Mouse (Mus musculus) neural tube, embryonic 14.5 days (tissue): ENCODE measurements around the gene Ccdc84. TPM values are rescaled to one million over a fixed set of nuclear protein-coding genes. Genes with fewer than 3 reads are reported as not detected.
"Not testable (repeated sequence)": the region's sequence is repeated elsewhere in the genome, so short reads cannot be mapped to it uniquely, and the experiment has no call there.

Source experiments
- ATAC-seq: fragments of 200-750 bp; cut with Nextera tagmentation; 2 replicates; pipeline ENCODE4 v1.8.0; 2017; ENCODE audit warnings: low read depth, mild to moderate bottlenecking, moderate TSS enrichment, moderate library complexity
- H3K27ac ChIP-seq: fragments of 300-500 bp; sonication (generic); 2 replicates; pipeline ENCODE4 v1.5.1; 2014; ENCODE audit warnings: low read depth, mild to moderate bottlenecking, control low read depth, low read length, moderate library complexity, mixed read lengths
- H3K27me3 ChIP-seq: fragments of 300-500 bp; sonication (generic); 2 replicates; pipeline ENCODE4 v1.6.1; 2014; ENCODE audit warnings: low read length; ENCODE audit not compliant: control insufficient read depth, insufficient read depth
- H3K36me3 ChIP-seq: fragments of 300-500 bp; sonication (generic); 2 replicates; pipeline ENCODE4 v1.6.1; 2014; ENCODE audit warnings: low read length, mixed read lengths; ENCODE audit not compliant: control insufficient read depth, insufficient read depth
- H3K4me1 ChIP-seq: fragments of 300-500 bp; sonication (generic); 2 replicates; pipeline ENCODE4 v1.6.1; 2014; ENCODE audit warnings: low read length; ENCODE audit not compliant: control insufficient read depth, insufficient read depth
- H3K4me2 ChIP-seq: fragments of 300-500 bp; sonication (generic); 2 replicates; pipeline ENCODE4 v1.6.1; 2014; ENCODE audit warnings: mild to moderate bottlenecking, low read depth, low read length, control low read depth
- H3K4me3 ChIP-seq: fragments of 300-500 bp; sonication (generic); 2 replicates; pipeline ENCODE4 v1.5.1; 2014; ENCODE audit warnings: low read depth, low read length, control low read depth, mixed read lengths
- H3K9ac ChIP-seq: fragments of 300-500 bp; sonication (generic); replicated peaks from 2 replicates; pipeline ENCODE4 v1.6.1; 2014; ENCODE audit warnings: low read depth, mild to moderate bottlenecking, control low read depth, low read length, mixed read lengths
- H3K9me3 ChIP-seq: fragments of 300-500 bp; sonication (generic); 2 replicates; pipeline ENCODE4 v1.6.1; 2016; ENCODE audit warnings: low read length; ENCODE audit not compliant: control insufficient read depth
- WGBS: fragments of 180-500 bp; shearing (Covaris S2); extraction: QIAGEN DNeasy Blood & Tissue Kit; methylation state at CpG from one replicate; pipeline ENCODE4 v1.1.7; 2014; 5-methylcytosine and 5-hydroxymethylcytosine counted together
- polyA plus RNA-seq: library from polyadenylated mRNA; unstranded; fragments of >200 nt; fragmentation: Nextera tagmentation; extraction: Ambion mirVana; gene quantifications from 2 replicates; pipeline ENCODE4 v1.2.1, GENCODE M21; 2014

The Ccdc84 gene
- polyA plus RNA-seq, 1 experiment from 2014 or later = 31.1 TPM

- H3K36me3 ChIP-seq = peaks cover 41% of the 10 kb centered on the region
- H3K9me3 ChIP-seq = no peaks in the 10 kb centered on the region
- no peak for ATAC-seq
- peaks cover 6% of the 10 kb centered on the region; the same call in 1 of the 2 replicates for H3K4me1 ChIP-seq
- 100% methylated on average over 1 of the region's 1 CpGs for WGBS
- no peak overlapping the region for H3K9ac ChIP-seq
- no peaks in the 10 kb centered on the region for H3K27me3 ChIP-seq
- H3K4me3 ChIP-seq = no peak overlapping the region
- H3K27ac ChIP-seq = no peak overlapping the region
- no peak overlapping the region for H3K4me2 ChIP-seq
Measured at GRCm38 (mm10) chr9:44411601-44412130, 6.7 kb downstream of the Ccdc84 start.

- Histone ChIP-seq H3K9me3 (no peaks in the 10 kb centered on the region), H3K27me3 (no peaks in the 10 kb centered on the region), H3K27ac (no peak overlapping the region), H3K4me2 (no peak overlapping the region), H3K36me3 (peaks cover 40% of the 10 kb centered on the region), H3K4me3 (no peak overlapping the region), H3K9ac (no peak overlapping the region), H3K4me1 (peaks cover 11% of the 10 kb centered on the region; the same call in 1 of the 2 replicates)
- WGBS = 89% methylated on average over 2 of the region's 2 CpGs
- ATAC-seq = no peak
Measured at GRCm38 (mm10) chr9:44410647-44411336, 7.6 kb downstream of the Ccdc84 start.

- 81% methylated on average over 9 of the region's 9 CpGs for WGBS
- not testable (repeated sequence) for H3K27me3 ChIP-seq, H3K9ac ChIP-seq, H3K27ac ChIP-seq, H3K9me3 ChIP-seq, ATAC-seq
- Histone ChIP-seq H3K4me3 (peak overlapping the region; percentile 77), H3K4me2 (peak overlapping the region; percentile 72), H3K4me1 (peaks cover 13% of the 10 kb centered on the region; the same call in 1 of the 2 replicates), H3K36me3 (peaks cover 53% of the 10 kb centered on the region)
Measured at GRCm38 (mm10) chr9:44408693-44409092, 9.7 kb downstream of the Ccdc84 start.

- Histone ChIP-seq H3K4me2 (peak overlapping the region; percentile 72), H3K27ac (peak overlapping the region; percentile 95), H3K9me3 (no peaks in the 10 kb centered on the region), H3K4me3 (peak overlapping the region; percentile 77), H3K9ac (peak overlapping the region; percentile 83), H3K4me1 (peaks cover 13% of the 10 kb centered on the region; the same call in 1 of the 2 replicates), H3K36me3 (peaks cover 55% of the 10 kb centered on the region), H3K27me3 (no peaks in the 10 kb centered on the region)
- WGBS = under 1% methylated on average over 22 of the region's 24 CpGs
- ATAC-seq = no peak
Measured at GRCm38 (mm10) chr9:44407752-44408097, 10.6 kb downstream of the Ccdc84 start.

GRCm38 (mm10) chr9:44406906-44407751, 11.2 kb downstream of the Ccdc84 start, which contains the start of the genes Rps25 and Trappc4:
Gene Rps25, plus strand, starts transcription at chr9:44407139.
Gene Trappc4, minus strand, starts transcription at chr9:44407600.
- Histone ChIP-seq H3K27ac (peak within 1 kb of the TSS; percentile 95), H3K4me2 (peak within 1 kb of the TSS; percentile 72), H3K27me3 (no peaks in the 10 kb centered on the region), H3K4me1 (peaks cover 13% of the 10 kb centered on the region; the same call in 1 of the 2 replicates), H3K9ac (peak within 1 kb of the TSS; percentile 83), H3K9me3 (no peaks in the 10 kb centered on the region), H3K36me3 (peaks cover 57% of the 10 kb centered on the region), H3K4me3 (peak within 1 kb of the TSS; percentile 77)
- peak; percentile 96 for ATAC-seq
- WGBS = under 1% methylated on average over 51 of the region's 51 CpGs

- Histone ChIP-seq H3K4me2 (no peak overlapping the region), H3K9ac (no peak overlapping the region), H3K27ac (no peak overlapping the region), H3K4me3 (no peak overlapping the region), H3K36me3 (peaks cover 58% of the 10 kb centered on the region), H3K27me3 (no peaks in the 10 kb centered on the region), H3K9me3 (no peaks in the 10 kb centered on the region), H3K4me1 (peaks cover 13% of the 10 kb centered on the region; the same call in 1 of the 2 replicates)
- 88% methylated on average over 3 of the region's 3 CpGs for WGBS
- ATAC-seq = no peak
Measured at GRCm38 (mm10) chr9:44405011-44405410, 13.4 kb downstream of the Ccdc84 start.

- peaks cover 24% of the 10 kb centered on the region for H3K4me1 ChIP-seq
- H3K9me3 ChIP-seq = no peaks in the 10 kb centered on the region
- no peak overlapping the region for H3K9ac ChIP-seq
- no peak for ATAC-seq
- no peak overlapping the region for H3K27ac ChIP-seq
- H3K36me3 ChIP-seq = peaks cover 49% of the 10 kb centered on the region
- WGBS = 91% methylated on average over 4 of the region's 4 CpGs
- H3K4me3 ChIP-seq = no peak overlapping the region
- H3K4me2 ChIP-seq = no peak overlapping the region
- no peaks in the 10 kb centered on the region for H3K27me3 ChIP-seq
Measured at GRCm38 (mm10) chr9:44401081-44401480, 17.3 kb downstream of the Ccdc84 start.

- H3K4me3 ChIP-seq = no peak overlapping the region
- no peaks in the 10 kb centered on the region for H3K9me3 ChIP-seq
- H3K27ac ChIP-seq = no peak overlapping the region
- H3K4me1 ChIP-seq = peaks cover 19% of the 10 kb centered on the region
- peak overlapping the region; percentile 91 for H3K4me2 ChIP-seq
- H3K9ac ChIP-seq = no peak overlapping the region
- WGBS = 93% methylated on average over 6 of the region's 6 CpGs
- H3K27me3 ChIP-seq = no peaks in the 10 kb centered on the region
- ATAC-seq = no peak
- H3K36me3 ChIP-seq = peaks cover 42% of the 10 kb centered on the region
Measured at GRCm38 (mm10) chr9:44399795-44400114, 18.6 kb downstream of the Ccdc84 start.
